Comparison of ENCODE assay signal across 8 mouse cellular contexts in genomic region chr12:33302523-33303383, GRCm38 (mm10).
A peak's percentile ranks its signal among the peaks of the same experiment; 100 is the strongest.
DNase-seq lines count a peak whose midpoint lies in the region; ATAC-seq and TF ChIP-seq lines count a peak whose summit lies in the region.

No protein-coding gene starts in this region.

- H3K36me3 ChIP-seq in hindbrain, embryonic 15.5 days, result no peaks in the 10 kb centered on the region

- ATAC-seq in hindbrain, embryonic 15.5 days (ENCODE audit: low FRiP score, low read depth), result peak; percentile 72
- peak; percentile 63 for ATAC-seq in megakaryocyte progenitor cell, adult 5-6 weeks (replicated peaks; ENCODE audit: poor library complexity)

- DNase-seq in adrenal gland, adult (ENCODE audit: inconsistent age in 2 of 2, low spot score in 1 of 2), result peak; percentile 79 to 94
- DNase-seq in adrenal gland, postnatal 4 days (ENCODE audit: low spot score in 2 of 2), result no peak
- peak; percentile 68 to 71 for DNase-seq in cerebellum, postnatal 10 days
- peak; percentile 81 for DNase-seq in gastrocnemius, adult 2 months
- DNase-seq in left cerebral cortex, postnatal 25 days (ENCODE audit: low spot score in 2 of 2), result peak; percentile 27 to 38
- peak; percentile 25 for DNase-seq in right cerebral cortex, postnatal 4 days

- TF ChIP-seq CTCF in gastrocnemius, adult 2 months (IDR thresholded peaks at IDR 0.05), result no peak

- H3K4me1 ChIP-seq in hindbrain, embryonic 15.5 days (replicated peaks), result peaks cover 24% of the 10 kb centered on the region

- H3K27me3 ChIP-seq in hindbrain, embryonic 15.5 days, result no peaks in the 10 kb centered on the region

- peak overlapping the region; percentile 94 for H3K27ac ChIP-seq in gastrocnemius, adult 2 months
- H3K27ac ChIP-seq in hindbrain, embryonic 15.5 days (replicated peaks), result no peak overlapping the region

- intact Hi-C loops in gastrocnemius, adult 2 months (cut with DNase I), result no loop called here
- intact Hi-C loops in left cerebral cortex, postnatal 25 days (cut with DNase I), result loop anchor here (5.0 kb wide), 1 partner anchor 60 kb away; no protein-coding TSS in a partner anchor

- peak overlapping the region; percentile 72 for H3K4me3 ChIP-seq in gastrocnemius, adult 2 months
- peak overlapping the region; percentile 40 for H3K4me3 ChIP-seq in hindbrain, embryonic 15.5 days

- WGBS in hindbrain, embryonic 15.5 days, result under 1% methylated on average over 29 of the region's 29 CpGs

- H3K9me3 ChIP-seq in hindbrain, embryonic 15.5 days, result no peaks in the 10 kb centered on the region

- peak overlapping the region; percentile 77 for H3K4me2 ChIP-seq in hindbrain, embryonic 15.5 days

- peak overlapping the region; percentile 31 for H3K9ac ChIP-seq in hindbrain, embryonic 15.5 days

Comparison
In these comparisons a context has a peak if more than half of its experiments do, and no peak if none do; other contexts are left out.
1. DNase-seq: peak in adrenal gland, adult (2 of 2), cerebellum, postnatal 10 days (2 of 2), gastrocnemius, adult 2 months (single experiment), left cerebral cortex, postnatal 25 days (2 of 2) and right cerebral cortex, postnatal 4 days (single experiment); none in adrenal gland, postnatal 4 days (0 of 2).